Mouse (Mus musculus): ENCODE measurements around the gene Gap43.
"Not testable (repeated sequence)": the region's sequence is repeated elsewhere in the genome, so short reads cannot be mapped to it uniquely, and the experiment has no call there.

Gene Gap43

DNA sequence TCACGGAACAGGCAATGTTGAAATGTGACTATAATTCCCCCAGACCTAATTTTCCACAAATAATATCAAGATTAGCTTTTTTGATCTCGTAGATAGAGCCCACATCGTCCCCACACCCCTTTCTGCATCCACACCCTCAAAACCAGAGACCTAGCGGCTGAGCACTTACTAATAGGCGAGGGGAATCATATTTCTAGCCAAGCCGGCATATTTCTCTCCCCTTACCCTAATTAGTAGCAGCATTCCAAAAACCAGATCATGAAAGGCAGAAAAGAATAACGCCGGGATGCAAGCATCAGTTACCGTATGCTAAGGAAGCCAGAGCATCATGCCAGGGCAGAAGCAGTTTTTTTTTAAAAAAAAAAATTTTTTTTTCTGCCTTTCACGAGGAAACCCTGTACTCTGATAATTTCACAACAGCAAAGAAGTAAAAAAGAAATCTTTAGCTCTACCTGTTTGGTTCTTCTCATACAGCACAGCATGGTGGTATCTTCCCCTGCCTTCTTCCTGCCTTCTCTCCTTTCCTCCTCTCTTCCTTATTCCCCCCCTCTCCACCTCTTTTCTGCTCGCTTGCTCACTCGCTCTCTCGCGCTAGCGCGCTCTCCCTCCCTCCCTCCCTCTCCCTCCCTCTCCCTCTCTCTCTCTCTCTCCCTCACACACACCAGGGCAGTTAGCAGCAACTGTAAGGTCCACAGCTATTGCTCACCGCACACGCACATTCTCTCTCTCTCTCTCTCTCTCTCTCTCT is at the start of gene Gap43:
TSS of gene Gap43 (minus strand) at position 631 of the 748 bp plus-strand sequence.
- no peak for DNase-seq (ENCODE audit: low spot score in 2 of 2)

DNA sequence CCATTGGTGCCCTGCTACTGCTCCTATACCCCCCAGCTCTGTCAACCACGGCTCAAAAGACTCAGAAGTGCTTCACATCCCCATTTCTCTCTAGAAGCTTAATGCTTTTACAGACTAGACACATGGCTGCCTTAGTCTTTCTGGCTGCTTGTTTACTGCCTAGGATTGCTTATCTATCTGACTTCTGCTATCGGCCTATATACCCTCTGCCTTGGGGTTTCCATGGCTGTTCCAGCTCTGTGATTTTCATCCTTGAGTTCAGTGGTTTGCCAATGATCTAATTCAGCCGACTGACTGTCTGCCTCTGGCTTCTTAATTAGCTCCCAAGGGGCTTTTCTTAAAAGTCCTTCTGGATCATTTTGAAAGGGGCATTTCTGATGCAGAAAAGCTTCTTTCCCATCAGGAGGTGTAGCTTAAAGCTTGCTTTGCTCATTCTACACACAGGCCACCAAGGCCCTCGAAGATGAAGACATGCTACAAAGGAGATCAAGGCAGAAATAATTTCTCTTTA is 40.9 kb upstream of the Gap43 start:
- no peak for DNase-seq (ENCODE audit: low spot score in 2 of 2)

DNA sequence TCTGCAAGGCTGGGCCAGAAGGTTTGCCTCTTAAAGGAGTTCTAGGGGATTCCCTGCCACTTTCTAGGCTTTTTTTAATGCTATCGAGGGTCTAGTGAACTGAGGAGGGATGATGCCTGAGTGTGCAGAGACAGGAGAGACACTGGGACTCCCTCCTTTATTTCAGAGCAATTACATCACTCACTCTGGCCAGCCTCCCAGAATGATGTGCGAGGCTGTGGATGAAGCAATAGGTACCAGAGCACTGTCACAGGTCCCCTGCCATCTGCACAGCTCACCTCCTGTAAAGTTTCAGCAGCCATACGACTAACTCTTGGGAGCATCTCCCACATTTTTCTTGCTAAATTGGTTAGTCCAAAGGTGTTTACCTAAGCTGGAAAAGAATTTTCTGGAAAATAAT is 40.2 kb upstream of the Gap43 start:
- no peak for DNase-seq (ENCODE audit: low spot score in 2 of 2)

DNA sequence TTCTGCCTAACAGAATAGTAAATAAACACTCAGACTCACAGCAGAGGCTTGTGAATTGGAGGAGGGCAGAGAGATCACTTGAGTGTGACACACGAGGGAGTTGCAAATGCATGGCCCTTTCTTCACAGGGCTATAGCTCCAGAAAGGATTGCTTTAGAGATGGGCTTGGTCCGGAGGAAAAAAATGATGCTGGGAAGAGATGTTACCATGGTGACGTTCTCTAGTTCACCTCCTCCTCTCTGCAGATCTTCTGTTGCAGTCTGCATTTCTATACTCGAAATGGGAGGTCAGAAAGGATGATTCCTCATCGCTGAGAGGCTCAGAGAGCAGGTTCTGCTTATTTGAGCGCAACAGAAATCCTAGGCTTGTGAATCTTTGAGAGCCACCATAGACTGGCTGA is 29.7 kb upstream of the Gap43 start:
- peak in 1 of 2 experiments; percentile 28 for DNase-seq (ENCODE audit: low spot score in 2 of 2)

DNA sequence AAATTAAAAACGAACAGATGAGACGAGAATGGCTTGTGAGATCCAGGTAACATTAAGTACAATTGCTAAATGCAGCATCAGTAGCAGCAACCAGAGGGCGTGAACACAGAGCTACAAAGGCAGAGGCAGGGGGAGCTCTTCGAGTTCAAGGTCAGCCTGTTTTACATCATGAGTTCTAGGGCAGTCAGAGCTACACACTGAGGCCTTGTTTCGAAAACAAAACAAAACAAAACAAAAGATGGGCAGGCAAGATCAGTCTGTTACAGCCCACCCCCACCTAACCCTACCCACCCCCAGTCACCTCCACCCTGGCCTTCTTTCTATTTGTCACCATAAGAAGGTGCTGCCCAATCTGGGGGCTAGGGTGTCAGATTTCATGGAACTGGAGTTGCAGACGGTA is 28.9 kb upstream of the Gap43 start:
- DNase-seq (ENCODE audit: low spot score in 2 of 2) = no peak

DNA sequence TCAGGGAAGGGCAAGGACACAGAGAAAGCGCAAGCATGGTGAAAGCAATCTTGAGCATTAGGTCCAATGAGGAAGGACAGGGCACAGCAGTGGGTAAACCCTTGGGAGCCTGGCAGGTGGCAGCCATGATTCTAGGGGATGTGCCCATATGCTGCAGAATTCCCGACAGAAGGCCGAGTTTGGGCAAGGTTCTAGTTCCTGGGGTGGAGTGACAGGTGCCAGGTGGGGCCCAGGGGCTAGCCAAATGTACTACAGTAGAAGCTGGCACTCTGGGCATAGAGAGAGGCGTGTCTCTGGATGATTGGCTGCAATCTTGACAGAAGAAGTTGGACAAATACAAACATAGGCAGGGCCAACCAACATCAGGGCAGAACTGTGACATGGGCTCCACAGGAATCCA is 19.6 kb upstream of the Gap43 start:
- no peak for DNase-seq (ENCODE audit: low spot score in 2 of 2)

DNA sequence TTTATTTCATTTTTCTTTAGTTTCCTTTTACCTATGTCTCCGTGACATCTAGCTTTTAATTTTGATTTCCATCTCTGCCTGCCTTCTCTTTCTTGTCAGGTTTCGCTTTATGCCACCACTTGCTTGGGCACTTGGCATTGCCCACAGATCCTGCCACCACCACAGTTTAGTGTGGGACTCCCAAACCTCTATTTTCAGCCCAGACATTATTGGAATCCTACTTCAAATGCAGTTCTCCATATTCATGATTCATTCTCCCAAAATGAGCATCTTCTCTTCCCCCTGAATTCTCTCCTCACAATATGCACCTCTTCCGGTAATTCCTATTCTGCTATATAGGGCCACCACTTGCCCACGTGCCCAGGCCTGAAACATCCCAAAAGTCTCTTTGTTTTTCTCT is 17.6 kb upstream of the Gap43 start:
- DNase-seq (ENCODE audit: low spot score in 2 of 2) = no peak

DNA sequence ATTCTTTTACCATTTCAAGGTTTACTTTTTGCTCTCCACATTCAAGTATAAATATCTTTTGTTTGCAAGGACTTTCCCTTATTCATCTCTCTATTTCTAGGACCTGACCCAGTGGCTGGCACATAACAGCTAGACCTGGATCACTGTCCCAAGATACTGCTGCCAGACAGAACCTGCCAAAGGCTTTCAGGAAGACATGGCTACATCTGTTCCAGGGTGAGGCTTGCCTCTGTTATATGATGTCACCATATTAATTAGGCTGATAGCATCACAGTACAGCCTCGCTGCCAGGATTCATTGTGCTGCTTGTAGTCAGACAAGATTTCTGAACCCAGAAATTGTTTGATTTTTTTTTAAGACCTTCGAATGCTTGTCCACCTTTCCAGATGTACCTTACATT is 9.6 kb upstream of the Gap43 start:
- no peak for DNase-seq (ENCODE audit: low spot score in 2 of 2)

DNA sequence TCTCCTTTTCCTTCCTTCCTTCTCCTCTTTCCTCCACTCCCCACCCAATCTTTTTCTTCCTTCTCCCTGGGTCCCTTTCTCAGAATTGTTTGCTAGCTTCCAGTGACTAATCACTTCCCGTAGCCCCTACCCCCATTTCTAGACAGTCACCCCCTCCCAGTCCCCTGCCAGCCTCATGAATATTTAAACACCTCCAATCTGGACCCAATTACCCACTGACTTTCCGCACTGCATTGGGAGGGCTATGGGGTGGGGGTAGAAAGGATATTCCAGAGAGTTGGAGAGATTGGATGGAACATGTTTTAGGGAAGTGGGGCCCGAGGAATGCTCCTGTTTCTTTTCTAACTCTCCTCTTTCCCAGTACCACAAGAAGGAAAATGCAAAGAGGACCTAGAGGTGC is 414 bp upstream of the Gap43 start:
- DNase-seq (ENCODE audit: low spot score in 2 of 2) = not testable (repeated sequence)

DNA sequence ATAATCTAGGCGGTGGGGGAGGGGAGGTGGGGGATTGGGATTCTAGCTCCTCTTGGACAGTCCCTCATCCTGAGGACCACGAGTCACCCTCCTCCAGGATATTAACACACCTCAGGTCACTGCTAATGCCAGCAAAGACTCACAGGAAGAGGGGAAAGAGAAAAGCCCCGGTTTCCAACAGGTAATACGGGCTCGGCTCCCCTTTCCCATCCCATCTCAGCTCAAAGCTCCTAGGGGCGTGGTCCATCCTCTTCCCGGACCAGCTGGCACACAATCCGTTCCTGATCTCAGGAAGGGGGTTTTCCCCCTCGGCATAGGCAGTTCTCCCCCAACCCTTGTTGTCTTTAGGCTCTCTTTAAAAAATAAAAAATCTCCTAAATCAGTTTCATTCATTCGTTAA is 939 bp downstream of the Gap43 start:
- DNase-seq (ENCODE audit: low spot score in 2 of 2) = no peak

DNA sequence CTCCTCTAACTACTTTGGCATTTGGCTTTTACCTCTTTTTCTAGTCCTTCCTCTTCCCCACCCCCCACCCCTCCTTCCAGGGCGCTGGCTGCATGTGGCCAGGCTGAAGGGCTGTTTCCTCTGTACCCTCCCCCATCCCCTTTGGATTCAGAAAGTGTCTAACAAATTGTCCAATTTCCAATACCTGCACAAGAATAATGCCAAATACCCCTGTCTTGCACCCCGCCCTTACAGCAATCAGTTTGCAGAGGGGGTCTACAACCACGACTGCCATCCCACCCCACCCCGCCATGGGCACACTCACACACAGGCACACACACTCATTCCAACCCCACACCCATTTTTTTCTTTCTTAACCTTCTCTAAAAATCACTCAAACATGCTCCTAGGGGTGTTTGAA is 1.5 kb downstream of the Gap43 start:
- no peak for DNase-seq (ENCODE audit: low spot score in 2 of 2)

DNA sequence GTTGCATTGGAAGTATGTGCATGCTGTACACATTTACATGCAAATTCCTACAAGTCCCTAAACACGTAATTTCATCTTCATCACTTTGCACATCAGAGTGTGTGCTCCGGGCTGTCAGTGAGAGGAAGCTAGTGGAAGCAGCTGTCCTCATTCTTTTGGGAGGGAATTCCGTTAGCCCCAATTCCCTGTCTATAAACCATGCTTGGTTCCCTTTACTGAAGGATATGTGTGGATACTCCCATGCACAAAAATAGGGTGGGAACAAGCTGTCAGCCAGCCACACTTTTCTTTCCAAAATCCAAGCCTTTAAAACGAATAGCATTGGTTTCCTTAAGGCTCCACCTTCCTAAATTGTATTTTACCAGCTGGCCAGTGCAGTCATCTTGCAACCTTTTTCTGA is 2.1 kb downstream of the Gap43 start:
- DNase-seq (ENCODE audit: low spot score in 2 of 2) = no peak

DNA sequence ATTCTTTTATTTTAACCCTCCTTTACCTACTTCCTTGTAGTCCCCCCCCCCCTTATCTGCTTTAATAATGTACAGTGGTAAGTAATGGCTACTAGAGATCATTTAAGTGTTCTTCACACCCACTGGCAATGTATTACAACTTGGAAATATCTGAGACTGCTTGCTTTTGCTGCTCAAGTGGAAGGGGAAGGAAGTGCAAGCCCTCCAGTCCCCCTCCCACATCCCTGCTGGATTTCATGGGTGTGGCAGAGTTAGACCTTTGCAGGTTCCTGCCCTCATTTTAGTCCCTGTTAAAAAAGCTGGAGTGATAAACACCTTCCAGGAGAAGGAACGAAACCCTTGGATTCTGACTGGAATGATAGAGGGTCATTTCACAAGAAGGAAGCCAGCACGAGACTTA is 2.8 kb downstream of the Gap43 start:
- DNase-seq (ENCODE audit: low spot score in 2 of 2) = no peak

DNA sequence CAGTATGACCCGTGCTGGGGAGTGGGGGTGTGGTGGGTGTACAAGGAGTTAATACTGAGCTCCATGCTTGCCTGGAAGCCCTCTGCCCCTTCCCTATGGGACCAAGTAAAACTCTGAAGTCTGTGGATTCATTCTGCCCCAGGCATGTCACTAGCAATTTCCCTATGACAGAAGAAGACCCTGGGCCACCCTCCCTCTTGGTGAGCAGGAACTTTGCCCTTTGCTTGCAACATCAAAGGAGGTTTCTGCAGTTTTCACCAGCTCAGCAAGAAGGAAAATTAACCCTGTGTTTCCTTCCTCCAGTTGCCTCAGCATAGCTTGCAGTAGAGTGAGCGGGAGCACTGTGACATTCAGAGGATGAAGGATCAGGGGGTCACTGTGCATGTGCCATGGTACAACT is 3.8 kb downstream of the Gap43 start:
- DNase-seq (ENCODE audit: low spot score in 2 of 2) = no peak

DNA sequence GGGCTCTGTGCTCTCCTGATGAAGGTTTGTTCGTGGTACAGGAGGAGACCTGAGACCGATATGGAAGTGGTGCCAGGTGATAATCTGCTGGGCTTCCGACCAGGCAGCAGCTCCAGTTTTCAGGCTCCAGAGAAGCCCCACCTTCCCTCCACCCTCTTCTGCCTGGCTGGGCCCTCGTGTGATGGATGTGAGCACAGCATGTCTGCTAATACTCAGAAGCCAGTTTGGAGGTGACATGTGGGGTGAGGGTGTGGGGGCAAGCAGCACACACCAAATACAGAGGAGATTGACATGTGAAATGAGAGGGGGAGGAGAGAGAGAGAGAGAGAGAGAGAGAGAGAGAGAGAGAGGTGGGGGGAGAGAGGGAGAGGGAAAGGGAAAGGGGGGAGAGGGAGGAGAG is 8.1 kb downstream of the Gap43 start:
- DNase-seq (ENCODE audit: low spot score in 2 of 2) = no peak

DNA sequence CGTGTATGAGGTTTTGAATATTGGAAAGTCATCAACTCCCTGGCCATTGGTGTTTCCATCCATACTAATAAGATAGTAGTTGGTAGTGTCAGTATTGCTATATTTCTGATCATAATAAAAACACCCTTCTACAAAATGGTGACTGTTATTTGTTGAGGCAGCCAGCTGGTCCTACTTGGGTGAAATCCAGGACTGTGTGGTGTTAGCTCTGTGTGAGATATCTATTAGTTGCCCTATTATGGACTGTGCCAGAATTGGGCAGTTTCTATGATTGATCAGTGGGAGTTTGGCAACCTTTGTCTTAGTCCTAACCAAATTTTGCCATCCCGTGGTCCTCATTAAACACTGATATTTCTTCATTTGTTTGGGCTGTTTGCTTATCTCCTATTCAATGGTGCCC is 14.3 kb downstream of the Gap43 start:
- no peak for DNase-seq (ENCODE audit: low spot score in 2 of 2)

DNA sequence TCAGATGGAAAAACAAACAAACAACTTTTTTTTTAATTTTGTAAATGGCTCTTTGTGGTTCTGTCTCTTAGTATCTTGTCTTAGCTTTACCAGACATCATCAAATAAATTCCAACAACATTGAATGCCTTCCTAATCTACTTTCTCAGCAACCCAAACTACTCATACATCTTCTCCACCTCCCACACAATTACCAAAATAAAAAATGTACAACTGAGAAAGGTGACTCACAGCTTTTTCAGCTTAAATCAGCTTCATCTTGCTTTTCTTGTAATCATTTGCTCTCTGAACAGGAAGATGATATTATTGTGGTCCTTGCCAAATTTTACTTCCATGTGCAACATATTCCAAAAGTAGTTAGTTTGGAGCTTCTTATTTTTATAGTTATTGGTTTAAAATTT is 14.9 kb downstream of the Gap43 start:
- no peak for DNase-seq (ENCODE audit: low spot score in 2 of 2)

DNA sequence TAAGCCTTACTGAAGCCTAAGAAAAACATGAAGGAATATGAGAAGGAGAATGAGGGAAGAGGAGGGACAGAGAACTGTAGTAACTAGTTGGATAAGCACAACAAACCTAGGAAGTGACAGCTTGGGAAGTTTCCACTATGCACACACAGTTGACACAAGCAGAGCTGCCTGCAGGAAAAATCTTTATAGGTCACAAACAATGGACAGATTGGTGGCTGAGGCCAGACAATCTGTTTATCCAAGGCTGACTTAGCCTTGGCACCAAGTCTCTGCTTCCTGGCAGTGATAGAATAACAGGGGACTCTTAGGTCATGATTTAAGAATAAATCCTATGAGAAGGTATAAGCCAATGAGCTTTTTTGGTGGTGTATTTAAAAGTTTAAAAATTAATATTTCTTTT is 20.6 kb downstream of the Gap43 start:
- no peak for DNase-seq (ENCODE audit: low spot score in 2 of 2)

DNA sequence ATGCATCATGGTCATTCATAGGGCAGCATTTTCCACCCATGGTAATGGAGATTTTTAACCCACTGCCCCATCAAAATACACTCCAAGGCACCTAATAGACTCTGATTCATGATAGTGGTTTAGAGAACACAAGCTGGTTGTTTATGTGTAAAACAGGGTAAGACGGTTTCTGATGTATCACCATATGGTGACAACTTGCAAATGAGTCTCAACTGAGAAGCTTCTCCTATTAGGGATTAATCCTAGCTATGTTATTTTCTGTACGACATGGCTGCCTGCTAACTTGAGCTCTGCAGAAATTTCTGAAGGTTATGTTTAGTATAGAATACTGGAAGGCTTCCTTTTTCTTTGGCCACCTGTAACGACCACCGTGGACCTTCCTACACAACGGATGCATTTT is 21.1 kb downstream of the Gap43 start:
- DNase-seq (ENCODE audit: low spot score in 2 of 2) = no peak

DNA sequence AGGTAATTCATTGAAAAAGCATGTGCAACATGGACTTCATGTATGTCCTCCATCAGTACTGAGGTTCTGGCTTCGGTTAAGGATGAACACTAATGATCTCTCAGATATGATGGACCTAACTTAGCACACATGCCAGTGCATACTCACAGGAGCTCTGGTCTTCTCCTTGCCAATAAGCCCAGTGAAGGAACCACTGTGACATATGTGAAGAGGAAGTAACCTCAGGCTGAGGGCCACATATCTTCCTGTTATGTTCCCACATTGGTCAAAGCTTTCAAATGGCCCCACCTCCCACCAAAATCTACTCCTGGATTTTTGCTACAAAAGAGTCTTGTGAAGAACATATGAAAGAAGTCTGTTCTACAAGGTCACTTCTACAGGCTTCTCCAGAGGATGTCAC is 28.3 kb downstream of the Gap43 start:
- DNase-seq (ENCODE audit: low spot score in 2 of 2) = no peak

DNA sequence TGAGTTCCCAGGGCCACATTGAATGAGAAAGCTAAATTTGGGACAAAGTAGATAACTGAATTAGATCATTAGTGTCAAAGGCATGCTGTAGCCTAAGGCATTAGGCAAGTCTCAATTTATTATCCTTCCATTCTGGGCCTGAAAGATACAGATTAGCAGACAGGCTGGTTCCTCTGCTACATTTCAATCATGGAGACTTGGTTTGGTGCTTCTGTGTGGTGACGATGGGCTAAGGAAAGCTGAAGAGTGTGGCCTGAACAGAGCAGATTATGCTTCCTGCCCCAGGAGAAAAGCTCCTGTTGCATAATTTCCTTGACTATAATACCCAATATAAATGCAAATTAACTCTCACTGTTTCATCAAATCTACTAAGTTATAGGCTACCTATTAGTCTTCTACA is 31.7 kb downstream of the Gap43 start:
- DNase-seq (ENCODE audit: low spot score in 2 of 2) = no peak

DNA sequence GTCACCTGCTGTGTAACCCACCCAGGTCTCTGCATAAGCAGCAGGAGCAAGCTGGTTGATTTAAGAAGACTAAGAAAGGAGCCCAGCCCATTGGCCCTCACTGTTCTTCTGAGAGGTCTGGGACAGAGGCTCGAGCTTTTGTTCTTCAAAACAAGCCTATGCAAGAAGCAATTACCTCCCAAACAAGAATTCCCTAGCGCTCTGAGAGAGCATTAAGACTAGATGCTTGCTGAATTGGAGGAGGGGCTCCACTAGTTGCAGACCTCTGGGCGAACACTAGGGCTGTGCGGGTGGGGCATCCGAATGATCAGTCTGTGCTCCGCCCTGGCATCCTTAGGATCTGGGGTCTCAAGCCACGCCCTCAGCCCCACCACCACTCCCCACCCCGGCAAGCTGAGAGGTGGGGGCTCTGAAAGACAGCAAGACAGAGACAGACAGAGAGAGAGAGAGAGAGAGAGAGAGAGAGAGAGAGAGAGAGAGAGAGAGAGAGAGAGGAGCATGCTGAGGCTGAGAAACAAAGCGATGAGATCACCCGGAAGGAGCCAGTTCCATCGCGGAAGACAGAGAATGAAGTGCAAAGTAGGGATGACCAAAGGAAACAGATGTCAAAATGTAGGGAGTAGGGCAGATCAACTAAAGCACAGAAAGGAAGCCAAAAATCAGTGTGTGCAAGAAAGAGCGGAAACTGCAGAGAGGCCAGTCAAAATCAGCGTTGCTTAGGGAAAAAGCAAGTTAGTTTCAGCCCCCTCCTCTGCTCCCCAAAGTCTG is 34.3 kb downstream of the Gap43 start:
- DNase-seq (ENCODE audit: low spot score in 2 of 2) = no peak

DNA sequence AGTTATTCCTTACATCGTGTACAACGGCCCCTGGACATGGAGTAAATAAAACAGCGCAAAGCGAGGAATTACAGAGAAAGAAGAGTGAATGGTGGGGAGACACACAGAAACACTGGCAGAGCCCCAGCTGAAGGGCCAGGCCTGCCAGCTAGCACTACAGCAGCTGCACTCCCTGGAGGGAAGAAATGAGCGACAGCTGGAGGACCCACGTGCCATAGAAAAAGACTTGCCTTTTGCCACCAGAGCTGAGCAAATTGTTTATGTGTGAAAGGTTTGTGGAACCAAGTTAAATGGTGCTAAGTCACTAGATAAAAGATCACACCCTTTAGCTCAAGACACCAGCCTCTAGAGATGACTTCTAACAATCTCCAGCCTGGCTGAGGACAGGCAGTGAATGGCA is 37.0 kb downstream of the Gap43 start:
- DNase-seq (ENCODE audit: low spot score in 2 of 2) = no peak
